Mouse (Mus musculus) lung, postnatal 14 days (tissue): ENCODE measurements around the gene Aurkaip1.

Experiments
- DNase-seq: peaks from one replicate; pipeline ENCODE4 v3.0.0; 2021

Aurkaip1 gene

DNA sequence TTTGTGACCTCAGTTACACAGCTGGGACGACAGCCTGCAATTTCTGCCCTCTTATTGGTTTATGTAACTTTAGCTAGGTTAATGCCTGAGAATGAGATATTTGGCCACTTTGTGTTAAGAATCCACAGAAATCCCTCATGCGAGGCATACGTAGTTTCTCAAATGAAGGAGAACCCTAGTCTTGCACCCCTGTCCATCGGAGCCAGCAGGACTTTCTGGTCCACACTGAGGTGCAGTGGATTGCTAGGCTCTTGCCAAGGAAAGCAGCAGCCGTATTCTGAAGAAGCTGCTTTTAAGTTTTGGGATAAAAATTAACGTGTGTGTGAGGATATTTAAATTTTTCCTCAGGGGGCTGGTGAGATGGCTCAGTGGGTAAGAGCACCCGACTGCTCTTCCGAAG lies 476 bp upstream of the Aurkaip1 start:
- no peak for DNase-seq

DNA sequence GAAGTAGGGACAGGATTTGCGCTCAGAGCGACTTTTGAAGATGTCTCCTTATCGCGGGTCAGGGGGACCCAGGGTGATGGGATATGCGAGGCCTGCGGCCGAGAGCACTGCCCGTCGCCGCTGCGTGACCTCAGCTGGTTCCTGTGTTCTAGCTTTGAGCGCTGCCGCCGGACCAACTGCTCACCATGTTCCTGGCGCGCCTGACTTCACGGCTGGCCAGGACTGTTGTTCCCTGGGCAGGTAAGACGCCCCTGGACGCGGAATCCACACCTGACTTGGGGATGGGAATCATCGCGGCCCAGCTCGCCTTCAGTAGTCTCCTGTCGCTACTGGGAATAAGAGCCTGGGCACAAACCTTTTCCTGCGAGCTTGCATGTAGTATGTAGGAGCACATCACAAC lies 759 bp downstream of the Aurkaip1 start:
- no peak for DNase-seq

GRCm38 (mm10) chr4:155832321-155832720 lies 1.2 kb downstream of the Aurkaip1 start:
- no peak for DNase-seq

- no peak for DNase-seq
Observed at GRCm38 (mm10) chr4:155833234-155833633, 2.2 kb downstream of the Aurkaip1 start.

DNA sequence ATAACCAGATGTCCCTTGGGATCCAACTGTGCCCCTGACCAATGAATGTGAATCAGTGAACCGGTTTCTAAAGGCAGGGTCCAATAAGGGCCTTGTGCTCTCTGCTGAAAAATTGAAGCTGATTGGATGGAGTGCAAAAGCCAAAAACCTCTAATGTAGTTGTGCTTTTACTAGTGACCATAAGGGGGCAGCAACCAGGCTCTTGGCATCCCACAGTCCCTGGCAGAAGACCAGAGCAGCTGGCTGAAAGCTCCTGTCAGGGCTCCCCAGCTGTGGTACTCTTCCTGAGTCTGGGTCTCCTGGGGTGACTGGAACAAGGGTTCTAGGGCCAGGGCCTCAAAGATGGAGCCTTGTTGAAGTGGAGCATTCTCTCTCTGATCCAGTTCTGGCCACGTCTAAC lies 2.8 kb downstream of the Aurkaip1 start:
- peak; percentile 85 for DNase-seq

DNA sequence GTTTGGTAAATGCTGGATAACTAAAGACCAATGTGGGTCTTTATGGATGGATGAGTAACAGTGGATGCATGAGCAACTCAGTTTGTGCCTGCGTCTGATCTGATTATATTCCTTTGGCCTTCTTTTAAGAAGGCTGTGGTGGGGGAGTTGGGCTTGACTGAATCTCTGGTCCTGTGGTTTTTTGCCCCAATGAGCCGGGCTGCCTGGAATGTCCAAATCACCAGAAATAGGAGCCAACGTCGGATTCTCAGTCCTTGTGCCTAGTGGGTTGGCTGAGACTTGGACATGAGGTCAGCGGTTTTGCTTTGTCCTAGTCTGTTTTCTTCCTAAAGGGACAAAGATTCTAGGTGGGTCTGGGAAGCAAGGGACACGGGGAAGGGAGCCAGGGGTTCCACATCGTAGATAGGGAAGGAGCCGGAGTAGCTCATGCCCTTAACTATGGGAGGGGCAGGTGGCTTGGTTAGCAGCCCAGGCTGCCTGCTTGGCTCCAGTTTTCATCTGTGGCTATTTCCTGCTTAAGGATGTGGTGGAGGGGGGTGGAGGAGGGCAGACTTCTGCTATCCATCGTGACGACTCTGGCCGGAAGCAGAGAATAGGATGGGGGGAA lies 6.4 kb downstream of the Aurkaip1 start:
- DNase-seq: peak; percentile 54

DNA sequence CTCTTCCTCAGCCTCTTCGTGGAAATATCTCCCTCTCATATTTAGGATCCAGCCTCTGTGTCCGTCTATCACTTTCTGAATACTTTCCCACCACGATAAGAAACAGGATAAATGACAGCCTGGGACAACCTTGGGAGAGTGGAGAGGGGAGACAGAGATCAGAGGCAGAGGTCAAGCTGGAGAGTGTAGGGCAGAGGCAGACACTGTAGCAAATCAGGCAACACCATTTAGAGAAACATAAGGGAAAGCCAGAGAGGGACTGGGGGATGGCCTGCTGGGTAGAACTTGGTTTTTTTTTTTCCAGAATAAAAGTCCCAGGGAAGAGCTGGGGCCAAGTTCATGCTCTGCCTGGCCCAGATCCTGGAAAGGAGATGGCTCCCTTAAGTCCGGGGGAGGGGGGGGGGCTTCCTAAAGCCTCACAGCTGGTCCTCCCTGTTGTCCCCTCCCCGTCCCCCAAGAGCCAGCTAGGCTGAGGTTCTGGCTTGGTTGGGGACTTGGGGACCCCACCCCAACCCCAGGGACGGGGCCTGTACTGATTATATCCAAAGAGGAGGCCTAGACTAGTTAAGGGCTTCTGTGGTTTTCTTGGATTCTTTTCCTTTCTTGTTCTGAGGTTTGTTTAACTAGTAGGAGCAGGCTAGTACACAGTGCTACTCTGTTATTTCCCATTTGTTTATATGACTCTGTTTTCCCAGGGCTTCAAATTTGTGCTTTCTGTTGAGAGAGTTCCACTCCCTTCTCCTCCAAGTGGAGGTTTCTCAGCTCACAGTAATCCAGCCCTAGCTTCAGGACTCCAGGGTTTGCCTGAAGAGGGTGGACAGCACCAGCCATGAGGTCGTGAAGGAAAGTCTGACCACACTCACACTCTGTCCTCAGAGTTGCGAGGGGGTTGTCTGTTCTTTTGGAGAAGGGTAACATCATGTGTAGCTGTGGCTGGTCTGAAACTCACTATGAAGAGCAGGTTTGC lies 7.4 kb downstream of the Aurkaip1 start:
- peak; percentile 30 for DNase-seq

DNA sequence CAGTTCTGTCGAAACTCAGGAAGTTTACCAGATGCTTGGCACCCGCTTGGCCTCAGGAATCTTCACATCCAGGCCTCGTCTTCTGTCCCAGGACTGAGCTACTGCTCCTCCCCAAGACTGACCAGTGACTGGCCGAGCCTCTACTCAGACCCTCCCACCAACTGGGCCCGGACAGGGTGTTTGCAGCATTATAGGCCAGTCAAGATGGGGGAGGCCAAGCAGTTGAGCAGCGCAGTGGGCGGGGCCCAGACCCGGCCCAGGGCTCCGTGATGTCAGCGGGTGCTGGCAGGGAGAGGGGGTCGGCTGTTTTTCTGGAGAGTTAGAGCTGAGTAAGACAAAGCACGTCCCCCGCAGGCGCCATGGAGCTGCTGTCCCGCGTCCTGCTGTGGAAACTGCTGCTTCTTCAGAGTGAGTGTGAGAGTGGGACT lies 8.4 kb downstream of the Aurkaip1 start, which contains the start of gene Mxra8:
TSS of gene Mxra8 (plus strand) at position 198 of the 428 bp plus-strand sequence.
- peak; percentile 89 for DNase-seq

- DNase-seq: no peak
Observed at GRCm38 (mm10) chr4:155840076-155841002, 9.3 kb downstream of the Aurkaip1 start.

- peak; percentile 69 for DNase-seq
Observed at GRCm38 (mm10) chr4:155841003-155841454, 10.0 kb downstream of the Aurkaip1 start.

DNA sequence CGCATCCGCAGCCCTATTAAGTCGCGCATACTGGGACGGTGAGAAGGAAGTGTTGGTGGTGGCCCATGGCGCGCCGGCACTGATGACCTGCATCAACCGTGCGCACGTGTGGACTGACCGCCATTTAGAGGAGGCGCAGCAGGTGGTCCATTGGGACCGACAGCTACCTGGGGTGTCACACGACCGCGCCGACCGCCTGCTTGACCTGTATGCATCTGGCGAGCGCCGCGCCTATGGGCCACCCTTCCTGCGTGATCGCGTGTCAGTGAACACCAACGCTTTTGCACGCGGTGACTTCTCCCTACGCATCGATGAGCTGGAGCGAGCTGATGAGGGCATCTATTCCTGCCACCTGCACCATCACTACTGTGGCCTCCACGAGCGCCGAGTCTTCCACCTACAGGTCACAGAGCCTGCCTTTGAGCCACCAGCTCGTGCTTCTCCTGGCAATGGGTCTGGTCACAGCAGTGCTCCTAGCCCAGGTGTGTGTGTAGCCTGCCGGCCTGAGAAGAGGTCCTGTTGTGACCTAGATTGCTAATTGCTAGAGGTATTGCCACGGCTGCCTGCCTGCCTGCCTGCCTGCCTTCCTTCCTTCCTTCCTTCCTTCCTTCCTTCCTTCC lies 10.7 kb downstream of the Aurkaip1 start:
- DNase-seq: no peak

DNA sequence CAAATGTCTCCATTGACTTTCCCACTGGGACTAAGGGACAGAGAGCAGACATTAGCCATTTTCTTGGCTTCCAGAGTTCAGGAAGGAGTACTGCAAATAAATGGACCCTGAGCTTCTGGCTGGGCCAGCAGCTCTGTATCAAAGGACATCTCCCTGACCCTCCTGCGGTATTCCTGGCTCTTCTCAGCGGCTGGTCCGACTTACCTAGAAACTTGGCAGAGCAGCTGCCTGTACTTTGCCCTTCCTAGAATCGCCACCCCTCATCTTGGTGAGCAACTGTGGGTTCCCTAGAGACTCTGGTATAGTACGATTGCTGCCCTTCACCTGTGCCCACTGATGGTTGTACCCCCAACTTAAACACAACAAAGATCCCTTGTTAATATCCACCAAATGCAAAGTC lies 12.2 kb downstream of the Aurkaip1 start:
- DNase-seq: no peak

DNA sequence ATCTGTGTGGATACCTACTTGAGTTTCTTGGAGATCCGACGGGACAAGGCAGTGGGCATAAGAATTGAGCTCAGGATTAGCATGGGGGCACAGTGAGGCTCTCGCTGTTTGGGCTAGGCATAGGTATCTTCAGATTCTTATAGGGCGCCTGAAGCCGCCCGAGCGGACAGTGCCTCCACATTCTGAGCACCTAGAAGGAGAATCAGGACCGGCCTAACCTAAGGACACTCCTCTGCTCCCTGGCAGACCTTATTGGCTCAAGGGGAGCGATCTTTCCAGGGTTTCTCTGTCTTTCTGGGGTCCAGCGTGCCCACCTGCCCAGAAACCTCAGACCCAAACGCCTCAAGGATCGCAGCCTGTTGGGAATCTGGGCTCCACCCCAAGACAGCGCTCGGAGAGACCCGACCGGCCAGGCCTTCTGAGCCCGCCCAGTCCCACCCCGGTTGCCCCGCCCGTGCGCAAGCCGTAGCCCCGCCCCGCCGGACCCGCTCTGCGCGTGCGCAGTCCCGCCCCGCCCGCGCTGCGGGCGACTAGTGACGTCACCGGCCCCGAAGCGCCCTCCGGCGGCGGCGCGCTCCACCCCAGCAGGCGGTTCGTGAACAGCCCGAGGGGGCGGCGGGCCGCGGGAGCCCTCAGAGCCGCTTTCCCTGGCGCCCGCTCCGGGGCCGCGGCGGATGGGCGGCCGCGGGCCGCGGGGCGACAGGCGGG lies 16.0 kb downstream of the Aurkaip1 start, which contains the start of gene Dvl1:
TSS of gene Dvl1 (plus strand) at position 532 of the 708 bp plus-strand sequence.
- peak; percentile 97 for DNase-seq

DNA sequence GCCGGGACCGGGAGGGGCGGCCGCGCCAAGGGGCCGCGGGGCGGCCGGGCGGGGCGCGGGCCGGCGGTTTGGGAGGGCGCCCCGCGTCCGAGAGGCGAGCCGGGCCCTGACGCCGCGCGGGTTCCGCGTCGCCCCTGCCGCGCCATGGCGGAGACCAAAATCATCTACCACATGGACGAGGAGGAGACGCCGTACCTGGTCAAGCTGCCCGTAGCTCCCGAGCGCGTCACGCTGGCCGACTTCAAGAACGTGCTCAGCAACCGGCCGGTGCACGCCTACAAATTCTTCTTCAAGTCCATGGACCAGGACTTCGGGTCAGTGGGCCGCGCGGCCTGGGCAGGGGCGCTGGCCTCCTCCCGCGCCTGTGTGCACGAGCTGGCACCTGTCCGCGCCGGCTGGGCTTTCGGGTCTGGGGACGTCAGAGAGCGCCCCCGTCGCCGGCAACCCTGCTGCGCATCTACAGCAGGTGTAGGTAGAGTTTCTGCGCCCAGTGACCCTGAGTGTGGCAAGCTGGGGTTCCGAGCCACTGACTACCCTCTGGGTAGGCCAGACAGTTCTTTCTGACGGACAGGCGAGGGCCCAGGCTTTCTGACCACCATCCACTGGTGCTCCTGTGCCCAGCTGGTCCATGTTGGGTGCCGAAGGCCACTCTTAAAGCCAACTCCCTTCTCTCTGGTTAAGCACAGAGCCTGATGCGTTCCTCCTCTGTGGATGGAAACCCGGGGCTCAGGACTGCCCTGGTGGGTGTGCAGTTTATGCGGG lies 16.7 kb downstream of the Aurkaip1 start:
- DNase-seq: peak; percentile 44

- no peak for DNase-seq
Observed at GRCm38 (mm10) chr4:155848434-155849095, 17.5 kb downstream of the Aurkaip1 start.

- DNase-seq: no peak
Observed at GRCm38 (mm10) chr4:155849391-155849790, 18.3 kb downstream of the Aurkaip1 start.

GRCm38 (mm10) chr4:155849792-155850451 lies 18.9 kb downstream of the Aurkaip1 start:
- DNase-seq: no peak

DNA sequence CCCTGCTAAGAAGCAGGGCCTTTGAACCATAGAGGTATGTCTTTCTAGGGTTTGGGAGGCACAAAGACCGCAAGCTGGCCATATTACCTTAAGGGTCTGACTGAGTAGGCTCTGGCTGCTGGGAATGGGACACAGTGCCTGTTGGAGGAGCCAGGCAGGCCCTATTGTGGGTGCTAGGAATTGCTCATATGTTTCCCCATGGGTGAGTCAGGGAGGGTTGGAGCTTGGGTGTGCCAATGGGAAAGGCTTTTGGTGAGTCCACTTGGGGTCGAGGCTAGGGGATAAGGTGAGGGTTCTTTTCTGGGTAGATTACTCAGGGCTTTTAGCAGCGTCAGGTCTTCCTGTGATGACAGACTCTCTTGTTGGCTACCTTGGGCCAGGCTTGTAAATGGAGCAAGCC lies 20.3 kb downstream of the Aurkaip1 start:
- DNase-seq: no peak

DNA sequence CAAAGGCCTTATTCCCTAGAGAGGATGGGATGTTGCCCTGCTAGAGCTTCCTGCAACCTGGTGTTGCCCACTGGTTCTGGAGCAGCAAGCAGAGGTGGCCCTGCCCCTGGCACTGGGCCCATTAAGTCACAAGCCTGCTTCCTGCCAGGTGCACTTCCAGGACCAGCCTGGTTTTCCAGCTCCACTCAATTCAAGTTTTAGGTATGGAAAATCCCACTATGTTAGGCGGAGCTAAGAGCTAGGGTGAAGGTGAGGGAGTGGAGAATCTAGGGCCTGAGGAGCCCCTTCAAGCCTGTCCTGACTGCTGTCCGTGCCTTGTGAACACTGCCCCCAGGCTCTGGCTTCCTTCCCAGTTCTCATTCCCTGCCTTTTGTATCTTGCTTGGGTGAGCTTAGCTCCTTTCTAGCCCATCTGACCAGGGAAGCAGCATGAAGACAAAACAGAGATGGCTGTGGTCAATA lies 20.9 kb downstream of the Aurkaip1 start:
- DNase-seq: no peak
